Mouse (Mus musculus): ENCODE measurements around the gene Rpl10-ps3. TPM values are rescaled to one million over a fixed set of nuclear protein-coding genes. Genes with fewer than 3 reads are reported as not detected.

The Rpl10-ps3 gene
- total RNA-seq, 2 experiments from 2014 or later: 347 to 480 TPM

DNA sequence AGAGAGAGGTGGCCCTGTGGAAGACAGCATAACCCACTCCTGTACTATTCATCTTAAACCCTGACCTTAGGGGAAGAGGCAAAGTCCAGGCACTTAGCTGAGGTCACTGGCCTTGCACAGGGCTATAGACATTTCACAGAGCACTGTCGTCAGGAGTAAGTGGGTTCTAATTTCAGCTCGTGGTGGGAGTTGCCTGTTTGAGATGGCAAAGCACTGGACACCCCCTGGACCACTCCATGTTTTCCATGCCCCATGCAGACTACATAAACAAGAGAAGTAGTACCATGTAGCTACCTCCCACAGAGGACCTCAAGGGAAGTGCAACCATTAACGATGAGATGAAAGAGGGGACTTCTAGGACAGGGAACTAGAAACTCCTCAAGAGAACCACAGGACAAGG lies 29.1 kb downstream of the Rpl10-ps3 start:
- no peak for DNase-seq
- intact Hi-C loops (cut with DNase I): no loop called here

GRCm38 (mm10) chr9:50311036-50311545 lies 33.7 kb downstream of the Rpl10-ps3 start:
- intact Hi-C loops (cut with DNase I): no loop called here
- no peak for DNase-seq

DNA sequence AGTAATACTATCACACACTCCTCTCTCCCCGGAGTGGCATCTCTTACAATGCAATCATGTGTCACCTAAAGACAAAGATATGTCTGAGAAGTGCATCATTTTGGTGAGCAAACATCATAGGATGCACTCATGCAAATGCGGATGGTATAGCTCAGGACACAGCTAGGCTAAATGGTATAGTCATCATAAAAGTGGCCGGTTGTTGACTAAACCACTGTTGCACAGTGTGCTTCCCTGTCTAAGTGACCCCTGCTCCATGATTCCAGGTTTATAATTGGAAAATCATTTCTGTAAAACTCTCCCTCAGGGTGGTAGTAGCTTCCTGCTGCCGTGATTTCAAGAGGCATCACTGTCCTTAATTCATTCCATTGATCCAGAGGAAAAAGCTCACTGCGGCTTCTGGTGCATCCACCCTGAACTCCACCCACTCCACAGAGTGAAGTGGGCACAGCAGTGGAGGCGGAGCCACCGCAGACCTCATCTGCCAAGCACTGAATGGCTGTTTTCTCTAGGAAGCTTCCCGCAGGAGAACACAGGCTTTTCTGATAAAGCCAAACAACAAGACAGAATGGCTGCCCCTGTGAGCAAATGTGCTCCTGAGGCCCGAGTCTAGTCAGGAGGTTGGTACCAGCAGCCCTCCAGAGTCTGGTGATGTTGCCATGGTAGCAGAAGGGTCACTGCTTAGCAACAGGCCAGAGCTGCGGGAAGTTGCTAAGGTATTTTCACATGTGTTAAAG lies 38.9 kb downstream of the Rpl10-ps3 start:
- intact Hi-C loops (cut with DNase I): no loop called here
- no peak for DNase-seq

GRCm38 (mm10) chr9:50305046-50305445 lies 39.7 kb downstream of the Rpl10-ps3 start:
- intact Hi-C loops (cut with DNase I): no loop called here
- no peak for DNase-seq

DNA sequence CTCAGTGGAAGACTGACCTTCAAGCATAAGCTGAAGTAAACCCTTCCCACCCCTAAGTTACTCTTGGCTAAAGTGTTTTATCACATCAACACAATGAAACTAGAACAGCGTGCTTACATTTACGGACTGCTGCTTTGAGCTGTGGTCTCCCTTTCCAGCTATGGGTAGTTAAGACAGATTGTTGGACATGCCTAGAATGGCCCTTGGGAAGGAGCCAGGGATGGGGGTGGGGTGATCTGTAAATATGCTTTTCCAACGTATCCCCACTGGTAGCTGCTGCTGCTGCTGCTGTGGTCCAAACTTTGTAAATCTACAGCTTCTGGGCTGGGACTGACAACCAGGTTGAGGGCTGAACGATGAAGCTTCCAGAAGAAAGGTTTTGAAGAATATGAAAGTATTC lies 40.8 kb downstream of the Rpl10-ps3 start:
- intact Hi-C loops (cut with DNase I): no loop called here
- DNase-seq: no peak

DNA sequence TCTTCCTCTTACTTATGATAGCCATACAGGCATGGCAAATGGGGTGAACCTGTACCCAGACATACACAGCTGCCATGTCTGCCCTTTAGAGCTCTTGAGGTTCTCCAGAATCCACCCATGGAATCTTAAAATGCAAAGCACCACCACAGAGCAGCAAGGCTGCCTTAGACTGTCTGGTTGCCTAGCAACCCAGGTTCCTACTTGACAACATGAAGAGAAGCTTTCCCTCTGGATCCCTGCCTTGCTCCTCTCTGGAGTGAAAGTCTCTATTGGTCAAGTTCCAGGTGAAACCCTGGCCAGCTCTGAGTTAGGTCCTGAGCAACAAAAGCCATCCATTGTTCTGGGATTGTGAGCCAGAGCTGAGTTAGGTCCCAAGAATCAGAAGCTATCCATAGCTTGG lies 43.0 kb downstream of the Rpl10-ps3 start:
- DNase-seq: no peak
- intact Hi-C loops (cut with DNase I): no loop called here

DNA sequence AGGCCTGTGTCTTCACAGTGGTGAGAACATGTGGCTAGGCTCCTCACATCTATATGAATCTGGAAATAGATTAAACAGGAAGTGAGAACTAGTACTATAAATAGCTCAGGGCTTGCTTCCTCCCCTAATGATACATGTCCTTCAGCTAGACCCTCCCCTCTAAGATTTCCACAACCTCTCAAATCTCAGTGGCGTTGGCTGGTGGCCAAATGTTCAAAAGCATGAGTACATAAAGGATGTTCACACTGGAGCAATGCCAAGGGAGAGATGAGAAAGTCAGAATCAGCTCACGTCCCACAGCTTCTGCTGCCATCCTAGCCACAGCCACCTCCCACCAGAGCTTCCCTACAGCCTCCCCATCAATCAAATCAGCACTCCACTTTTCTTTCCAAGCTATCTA lies 46.4 kb downstream of the Rpl10-ps3 start:
- intact Hi-C loops (cut with DNase I): no loop called here
- DNase-seq: no peak

Other genes with a start within 250 kb of the Rpl10-ps3 start
- not detected for gene Plet1, start 149.6 kb upstream of the Rpl10-ps3 start, total RNA-seq (2021)
- gene Pts, start 183.8 kb upstream of the Rpl10-ps3 start, total RNA-seq (2021): 10 to 100 TPM in 1 of 2 experiments, 1 to 10 TPM in 1; 9.5 to 10.0 TPM
- gene Il18, start 209.9 kb upstream of the Rpl10-ps3 start, total RNA-seq (2021): 1 to 10 TPM in 1 of 2 experiments, under 1 TPM in 1; 0.87 to 1.4 TPM
- gene Bco2, start 210.2 kb upstream of the Rpl10-ps3 start, total RNA-seq (2021): under 1 TPM in 1 of 2 experiments, not detected in 1; 0.36 TPM
- not detected for gene Tex12, start 216.4 kb upstream of the Rpl10-ps3 start, total RNA-seq (2021)